Mouse (Mus musculus) small intestine, adult 2 months (tissue): ENCODE results near the gene Olfr1411.

Experiments
- CTCF ChIP-seq: fragments of 200-500 bp; IDR thresholded peaks from 2 replicates; pipeline ENCODE4 v1.5.1; 2012; ENCODE audit warnings: low read depth, mild to moderate bottlenecking, control low read depth, inconsistent platforms, low read length, moderate library complexity, mixed read lengths; ENCODE audit not compliant: insufficient replicate concordance, insufficient read length; ENCODE audit errors: extremely low read depth
- POLR2A ChIP-seq: fragments of 200-500 bp; IDR thresholded peaks from 2 replicates; pipeline ENCODE4 v1.6.1; 2012; ENCODE audit warnings: low read depth, mild to moderate bottlenecking, control low read depth, inconsistent platforms, low read length, moderate library complexity

DNA sequence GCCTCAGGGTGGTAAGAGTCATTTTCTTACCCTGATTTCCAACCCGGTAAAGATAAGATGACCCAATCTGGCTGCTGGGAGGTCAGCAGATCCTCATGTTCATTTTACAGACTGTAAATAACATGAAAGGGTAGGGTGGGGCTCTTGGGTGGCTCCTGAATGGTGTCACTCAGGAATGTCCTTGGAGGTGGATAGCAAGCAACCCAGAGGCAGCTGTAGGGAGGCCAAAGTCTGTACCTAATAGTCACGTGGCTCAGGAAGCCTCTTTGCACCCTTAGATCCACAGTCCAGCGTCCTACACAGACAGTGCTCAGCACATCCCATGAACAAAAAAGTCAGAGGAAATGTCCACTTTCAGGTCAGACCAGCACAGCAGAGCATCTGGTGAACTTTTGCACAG, 1.8 kb downstream of the Olfr1411 start:
- TF ChIP-seq POLR2A = no peak
- TF ChIP-seq CTCF = no peak
